Mouse (Mus musculus) kidney, embryonic 15.5 days (tissue): Measurements from ENCODE around the gene Dhx9. TPM values are rescaled to one million over a fixed set of nuclear protein-coding genes. Genes with fewer than 3 reads are reported as not detected.

ENCODE experiments used
- ATAC-seq: fragments of 200-750 bp; cut with Nextera tagmentation; replicated peaks from 2 replicates; pipeline ENCODE4 v1.8.0; 2017; ENCODE audit warnings: moderate TSS enrichment; ENCODE audit not compliant: low FRiP score
- H3K27ac ChIP-seq: fragments of 300-500 bp; sonication (generic); 2 replicates; pipeline ENCODE4 v1.5.1; 2015; ENCODE audit warnings: mild to moderate bottlenecking, inconsistent platforms
- H3K27me3 ChIP-seq: fragments of 300-500 bp; sonication (generic); 2 replicates; pipeline ENCODE4 v1.6.1; 2015; ENCODE audit warnings: inconsistent platforms
- H3K36me3 ChIP-seq: fragments of 300-500 bp; sonication (generic); 2 replicates; pipeline ENCODE4 v1.6.1; 2015; ENCODE audit warnings: inconsistent platforms
- H3K4me1 ChIP-seq: fragments of 300-500 bp; sonication (generic); 2 replicates; pipeline ENCODE4 v1.6.1; 2015; ENCODE audit warnings: inconsistent platforms
- H3K4me2 ChIP-seq: fragments of 300-500 bp; sonication (generic); 2 replicates; pipeline ENCODE4 v1.6.1; 2015; ENCODE audit warnings: moderate library complexity, mild to moderate bottlenecking, inconsistent platforms
- H3K4me3 ChIP-seq: fragments of 300-500 bp; sonication (generic); replicated peaks from 2 replicates; pipeline ENCODE4 v1.5.1; 2015; ENCODE audit warnings: mild to moderate bottlenecking, inconsistent platforms
- H3K9ac ChIP-seq: fragments of 300-500 bp; sonication (generic); 2 replicates; pipeline ENCODE4 v1.6.1; 2015; ENCODE audit warnings: mild to moderate bottlenecking, inconsistent platforms
- H3K9me3 ChIP-seq: fragments of 300-500 bp; sonication (generic); replicated peaks from 2 replicates; pipeline ENCODE4 v1.6.1; 2016; ENCODE audit warnings: inconsistent platforms
- WGBS: fragments of 180-500 bp; shearing (Covaris S2); methylation state at CpG from one replicate; pipeline ENCODE4 v1.1.7; 2015; ENCODE audit warnings: mixed read lengths; 5-methylcytosine and 5-hydroxymethylcytosine counted together
- polyA plus RNA-seq: library from polyadenylated mRNA; unstranded; fragments of >200 nt; fragmentation: Nextera tagmentation; extraction: Ambion mirVana; gene quantifications from 2 replicates; pipeline ENCODE4 v1.2.1, GENCODE M21; 2015

Gene Dhx9
- polyA plus RNA-seq, 1 experiment from 2014 or later = 37.3 TPM

DNA sequence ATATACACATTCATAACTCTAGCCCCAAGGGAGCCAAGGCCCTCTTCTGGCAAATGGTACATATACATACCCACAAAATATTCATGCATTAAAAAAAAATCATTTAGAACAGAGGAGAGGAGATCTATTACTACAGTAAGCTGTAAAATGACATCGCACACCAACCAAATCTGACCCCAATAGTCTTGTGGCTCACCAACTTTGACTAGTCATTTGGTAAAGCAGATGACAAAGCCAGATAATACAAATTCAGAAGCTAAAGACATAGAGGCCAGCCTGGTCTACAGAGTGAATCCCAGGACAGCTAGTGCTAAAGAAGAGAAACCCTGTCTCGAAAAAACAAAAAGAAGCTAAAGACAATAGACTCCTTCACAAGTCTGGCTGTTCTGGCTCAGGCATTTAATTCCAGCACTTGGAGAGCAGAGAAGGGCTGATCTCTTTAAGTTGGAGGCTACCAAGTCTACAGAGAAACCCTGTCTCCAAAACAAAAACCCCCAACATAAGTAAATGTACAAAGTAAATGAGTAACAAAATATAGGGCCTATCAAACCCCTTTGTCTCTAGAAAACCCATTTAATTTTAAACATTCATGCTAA lies 2.2 kb downstream of the Dhx9 start:
- 37% methylated on average over 2 of the region's 2 CpGs for WGBS
- Histone ChIP-seq H3K4me2 (peak overlapping the region; percentile 70), H3K9ac (peak overlapping the region; percentile 99), H3K27ac (no peak overlapping the region), H3K27me3 (no peaks in the 10 kb centered on the region), H3K4me3 (peak overlapping the region; percentile 98), H3K9me3 (no peaks in the 10 kb centered on the region), H3K36me3 (peaks cover 28% of the 10 kb centered on the region), H3K4me1 (peaks cover 33% of the 10 kb centered on the region)
- ATAC-seq = no peak

GRCm38 (mm10) chr1:153481025-153481412 lies 6.4 kb downstream of the Dhx9 start:
- Histone ChIP-seq H3K4me1 (peaks cover 26% of the 10 kb centered on the region), H3K9ac (no peak overlapping the region), H3K27ac (no peak overlapping the region), H3K27me3 (no peaks in the 10 kb centered on the region), H3K4me2 (no peak overlapping the region), H3K9me3 (no peaks in the 10 kb centered on the region), H3K4me3 (no peak overlapping the region), H3K36me3 (peaks cover 71% of the 10 kb centered on the region)
- no peak for ATAC-seq
- 69% methylated on average over 1 of the region's 1 CpGs for WGBS

DNA sequence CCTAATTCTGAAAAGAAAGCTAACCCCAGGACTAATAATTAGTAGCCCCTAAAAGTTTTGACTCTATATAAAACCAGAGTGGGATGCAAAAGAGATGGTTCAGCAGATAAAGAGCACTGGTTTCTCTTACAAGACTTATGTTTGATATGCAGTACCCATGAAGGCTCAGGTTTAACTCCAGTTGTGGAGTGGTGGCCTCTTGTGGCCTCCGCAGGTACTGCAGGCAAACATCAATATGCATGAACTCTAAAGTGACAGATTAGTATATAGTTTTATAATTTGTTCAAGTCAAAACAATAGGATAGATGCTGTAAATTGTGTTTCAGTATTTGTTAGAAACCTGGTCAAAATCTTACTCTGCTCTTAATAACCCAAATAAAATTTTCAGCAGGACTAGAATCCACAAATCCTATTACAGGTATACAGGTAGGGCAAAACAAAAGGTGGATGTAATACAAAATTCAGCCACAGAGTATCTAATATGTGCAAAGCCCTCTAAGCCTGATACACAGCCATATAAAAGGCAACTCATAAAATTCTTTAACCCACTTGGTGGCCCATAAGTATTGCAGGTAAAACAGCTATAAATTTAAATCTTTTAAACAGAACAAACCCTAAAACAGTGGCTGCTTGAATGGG lies 7.0 kb downstream of the Dhx9 start:
- H3K4me2 ChIP-seq = no peak overlapping the region
- H3K27me3 ChIP-seq = no peaks in the 10 kb centered on the region
- H3K9ac ChIP-seq = no peak overlapping the region
- ATAC-seq = no peak
- no peak overlapping the region for H3K27ac ChIP-seq
- H3K4me1 ChIP-seq = peaks cover 23% of the 10 kb centered on the region
- peaks cover 74% of the 10 kb centered on the region for H3K36me3 ChIP-seq
- WGBS = 51% methylated on average over 1 of the region's 1 CpGs
- H3K4me3 ChIP-seq = no peak overlapping the region
- H3K9me3 ChIP-seq = no peaks in the 10 kb centered on the region

GRCm38 (mm10) chr1:153479296-153479695 lies 8.2 kb downstream of the Dhx9 start:
- Histone ChIP-seq H3K4me1 (peaks cover 11% of the 10 kb centered on the region), H3K27ac (no peak overlapping the region), H3K4me2 (no peak overlapping the region), H3K4me3 (no peak overlapping the region), H3K36me3 (peaks cover 84% of the 10 kb centered on the region), H3K9ac (no peak overlapping the region), H3K9me3 (no peaks in the 10 kb centered on the region), H3K27me3 (no peaks in the 10 kb centered on the region)
- ATAC-seq = no peak
- 58% methylated on average over 1 of the region's 1 CpGs for WGBS

DNA sequence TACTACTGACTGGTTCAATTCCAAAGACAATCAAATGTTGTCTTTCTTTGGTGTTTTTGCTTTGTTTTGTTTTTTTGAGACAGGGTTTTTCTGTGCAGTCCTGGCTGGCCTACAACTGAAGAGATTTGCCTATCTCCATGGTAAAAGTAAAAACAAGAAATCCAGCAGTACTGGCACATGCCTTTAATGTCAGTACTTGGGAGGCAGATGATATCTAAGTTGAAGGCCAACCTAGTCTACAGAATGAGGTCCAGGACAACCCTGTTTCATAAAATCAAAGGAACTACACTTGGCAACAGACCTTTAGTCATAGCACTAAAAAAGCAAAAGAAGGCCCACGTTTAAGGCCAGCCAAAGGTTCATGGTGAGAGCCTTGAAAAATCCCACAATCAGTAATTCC lies 25.7 kb downstream of the Dhx9 start:
- Histone ChIP-seq H3K36me3 (peaks cover 85% of the 10 kb centered on the region), H3K4me1 (no peaks in the 10 kb centered on the region), H3K9ac (no peak overlapping the region), H3K9me3 (no peaks in the 10 kb centered on the region), H3K4me2 (no peak overlapping the region), H3K27ac (no peak overlapping the region), H3K27me3 (no peaks in the 10 kb centered on the region), H3K4me3 (no peak overlapping the region)
- 89% methylated on average over 1 of the region's 1 CpGs for WGBS
- ATAC-seq = no peak

DNA sequence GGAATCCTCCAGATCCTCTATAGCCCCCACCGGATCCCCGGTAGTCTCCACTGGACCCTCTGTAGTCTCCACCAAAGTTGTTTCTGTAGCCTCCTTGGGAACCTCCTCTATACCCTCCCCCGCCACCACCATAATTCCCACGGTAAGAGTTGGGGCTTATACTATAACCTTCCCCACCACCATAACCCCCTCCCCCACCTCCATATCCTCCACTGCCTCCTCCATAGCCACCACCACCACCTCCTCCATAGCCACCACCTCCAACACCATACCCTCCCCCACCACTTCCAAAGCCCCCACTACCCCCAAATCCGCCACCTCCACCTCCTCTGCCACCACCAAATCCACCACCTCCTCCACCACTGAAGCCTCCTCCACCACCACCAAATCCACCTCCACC lies 31.3 kb downstream of the Dhx9 start:
- H3K27me3 ChIP-seq = no peaks in the 10 kb centered on the region

DNA sequence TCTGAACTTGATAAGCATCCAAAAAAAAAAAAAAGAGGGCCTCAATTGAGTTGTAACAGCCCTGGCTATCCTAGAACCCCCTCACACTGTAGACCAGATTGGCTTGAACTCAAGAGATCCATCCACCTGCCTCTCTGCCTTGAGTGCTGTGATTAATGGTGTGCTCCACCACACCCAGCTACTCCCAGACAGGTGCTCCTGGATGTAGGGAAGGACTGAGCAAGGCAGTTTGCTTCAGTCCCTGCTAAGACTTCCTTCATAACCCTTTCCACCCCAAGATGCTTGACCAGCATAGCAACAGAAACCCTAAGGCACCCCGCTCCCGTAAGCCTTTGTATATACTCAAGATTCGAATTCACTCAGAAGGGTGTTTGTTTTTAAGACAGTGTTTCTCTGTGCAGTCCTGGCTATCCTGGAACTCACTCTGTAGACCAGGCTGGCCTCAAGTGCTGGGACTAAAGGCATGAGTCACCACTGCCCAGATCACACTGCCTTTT lies 34.3 kb downstream of the Dhx9 start:
- WGBS = 84% methylated on average over 3 of the region's 3 CpGs
- Histone ChIP-seq H3K27ac (no peak overlapping the region), H3K4me3 (no peak overlapping the region), H3K36me3 (peaks cover 75% of the 10 kb centered on the region), H3K9me3 (no peaks in the 10 kb centered on the region), H3K9ac (no peak overlapping the region), H3K4me2 (no peak overlapping the region), H3K27me3 (no peaks in the 10 kb centered on the region), H3K4me1 (no peaks in the 10 kb centered on the region)
- ATAC-seq = no peak

More for the DNA sequence above, 31.3 kb downstream of the Dhx9 start:
- ATAC-seq = 0 out of 2 replicates have a peak, but pooled peaks have one; percentile 16
- H3K4me3 ChIP-seq = no peak overlapping the region
- peaks cover 86% of the 10 kb centered on the region for H3K36me3 ChIP-seq
- WGBS = 90% methylated on average over 5 of the region's 5 CpGs
- H3K4me1 ChIP-seq = no peaks in the 10 kb centered on the region
- no peaks in the 10 kb centered on the region for H3K9me3 ChIP-seq
- no peak overlapping the region for H3K4me2 ChIP-seq
- no peak overlapping the region for H3K9ac ChIP-seq
- no peak overlapping the region for H3K27ac ChIP-seq

DNA sequence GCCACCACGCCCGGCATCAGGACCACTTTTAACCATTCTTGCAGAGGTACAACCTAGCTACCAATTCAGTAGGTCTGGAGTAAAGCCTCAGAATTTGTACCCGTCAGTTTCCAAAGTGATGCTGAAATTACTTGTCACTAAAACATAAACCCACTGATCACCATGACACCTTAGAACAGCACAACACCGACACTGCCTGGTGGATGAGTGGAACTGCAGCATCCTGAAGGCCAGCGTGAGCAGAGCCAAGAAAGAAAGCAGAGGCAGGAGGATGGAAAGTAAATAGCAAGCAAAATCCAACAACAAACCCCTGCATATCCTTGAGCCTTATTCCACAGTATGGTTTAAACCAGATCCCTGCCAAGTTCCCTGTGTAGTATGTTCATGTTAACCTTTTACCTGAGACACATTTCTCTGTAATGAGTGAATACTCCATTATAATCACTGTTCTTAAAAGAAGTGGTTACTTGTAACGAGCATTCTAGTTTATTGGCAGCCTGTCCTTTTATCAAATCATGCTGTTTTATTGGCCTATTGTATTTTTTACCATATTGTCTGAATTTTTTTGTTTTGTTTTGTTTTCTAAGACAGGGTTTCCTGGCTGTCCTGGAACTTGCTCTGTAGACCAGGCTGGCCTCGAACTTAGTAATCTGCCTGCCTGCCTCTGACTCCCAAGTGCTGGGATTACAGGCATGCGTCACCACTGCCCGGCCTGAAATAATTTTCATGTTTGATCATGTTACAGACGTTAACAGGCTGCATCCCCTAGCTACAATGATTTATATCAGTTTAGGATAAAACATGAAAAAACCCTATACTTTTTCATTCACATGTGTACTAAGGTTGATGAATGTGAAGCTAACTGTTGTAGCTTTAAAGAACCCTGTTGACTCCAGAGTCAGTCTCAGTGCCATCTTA lies 36.0 kb downstream of the Dhx9 start:
- Histone ChIP-seq H3K4me1 (no peaks in the 10 kb centered on the region), H3K27ac (no peak overlapping the region), H3K9me3 (no peaks in the 10 kb centered on the region), H3K4me3 (no peak overlapping the region), H3K9ac (no peak overlapping the region), H3K36me3 (peaks cover 66% of the 10 kb centered on the region), H3K4me2 (no peak overlapping the region), H3K27me3 (no peaks in the 10 kb centered on the region)
- ATAC-seq = 0 out of 2 replicates have a peak, but pooled peaks have one; percentile 22
- 75% methylated on average over 10 of the region's 10 CpGs for WGBS

- Histone ChIP-seq H3K9me3 (no peaks in the 10 kb centered on the region), H3K27me3 (no peaks in the 10 kb centered on the region), H3K4me2 (no peak overlapping the region), H3K36me3 (peaks cover 22% of the 10 kb centered on the region), H3K27ac (no peak overlapping the region), H3K4me1 (no peaks in the 10 kb centered on the region), H3K9ac (no peak overlapping the region), H3K4me3 (no peak overlapping the region)
- WGBS = 96% methylated on average over 20 of the region's 20 CpGs
- no peak for ATAC-seq
Measured at GRCm38 (mm10) chr1:153446120-153446831, 41.2 kb downstream of the Dhx9 start.

- no peak overlapping the region for H3K4me3 ChIP-seq
- no peaks in the 10 kb centered on the region for H3K27me3 ChIP-seq
- H3K4me2 ChIP-seq = no peak overlapping the region
- H3K27ac ChIP-seq = no peak overlapping the region
- 84% methylated on average over 4 of the region's 4 CpGs for whole genome bisulfite sequencing
- H3K4me1 ChIP-seq = no peaks in the 10 kb centered on the region
- H3K9ac ChIP-seq = no peak overlapping the region
- ATAC-seq = no peak
- no peaks in the 10 kb centered on the region for H3K9me3 ChIP-seq
- H3K36me3 ChIP-seq = peaks cover 5% of the 10 kb centered on the region
Measured at GRCm38 (mm10) chr1:153443632-153444031, 43.8 kb downstream of the Dhx9 start.

DNA sequence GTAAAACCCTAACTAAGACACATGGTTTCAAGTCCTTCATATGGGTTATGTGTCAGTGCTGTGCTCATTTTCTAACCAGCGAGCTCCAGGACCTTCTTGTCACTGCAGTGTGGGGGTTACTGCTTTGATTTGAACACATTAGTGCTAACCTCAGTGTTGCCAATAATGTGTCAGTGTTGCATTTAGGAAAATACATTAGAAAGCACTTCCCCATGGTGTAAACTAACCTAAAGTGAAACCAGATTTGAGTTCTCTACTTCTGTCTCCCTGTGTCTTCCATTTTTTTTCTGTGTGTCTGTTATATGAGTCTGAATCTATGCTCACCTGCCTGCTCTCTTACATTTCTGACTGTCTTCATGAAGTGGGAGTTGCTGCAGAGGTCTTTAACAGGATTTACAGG lies 44.4 kb downstream of the Dhx9 start:
- H3K4me2 ChIP-seq = no peak overlapping the region
- H3K27ac ChIP-seq = no peak overlapping the region

More for the DNA sequence above, 44.4 kb downstream of the Dhx9 start:
- 71% methylated on average over 1 of the region's 1 CpGs for WGBS
- no peaks in the 10 kb centered on the region for H3K4me1 ChIP-seq
- no peak overlapping the region for H3K4me3 ChIP-seq
- no peak for ATAC-seq
- peaks cover 5% of the 10 kb centered on the region for H3K36me3 ChIP-seq
- no peaks in the 10 kb centered on the region for H3K27me3 ChIP-seq
- no peak overlapping the region for H3K9ac ChIP-seq
- H3K9me3 ChIP-seq = no peaks in the 10 kb centered on the region
